Mouse (Mus musculus): ENCODE results near the gene Creb1.

The Creb1 gene

GRCm38 (mm10) chr1:64532589-64533470, at the start of gene Creb1:
Creb1 (plus strand) TSS chr1:64532645.
- DNase-seq, result peak; percentile 99

DNA sequence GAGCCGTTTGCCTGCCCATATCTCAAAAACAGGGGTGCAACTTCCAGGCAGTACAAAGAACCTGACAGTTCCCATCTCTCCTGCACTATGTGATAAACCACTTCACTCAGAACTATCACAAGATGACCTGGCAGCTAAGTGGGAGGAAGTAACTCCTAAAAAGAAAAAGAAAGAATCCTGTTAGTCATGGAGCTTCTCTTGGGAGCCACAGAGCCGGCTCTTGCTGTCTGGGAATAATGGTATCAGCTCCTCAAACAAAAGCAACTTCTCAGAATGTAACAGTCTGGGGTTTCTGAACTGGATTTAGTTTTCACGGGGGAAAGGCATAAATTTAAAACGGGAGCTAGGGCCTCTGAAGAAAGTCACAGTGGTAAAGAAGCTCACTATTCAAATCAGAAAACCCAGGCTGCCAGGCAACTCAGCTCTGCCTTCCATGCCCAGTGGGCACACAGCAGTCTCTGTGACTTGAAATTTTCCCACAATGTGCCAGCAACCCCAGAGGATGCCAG, 43.9 kb upstream of the Creb1 start:
- DNase-seq, result no peak

DNA sequence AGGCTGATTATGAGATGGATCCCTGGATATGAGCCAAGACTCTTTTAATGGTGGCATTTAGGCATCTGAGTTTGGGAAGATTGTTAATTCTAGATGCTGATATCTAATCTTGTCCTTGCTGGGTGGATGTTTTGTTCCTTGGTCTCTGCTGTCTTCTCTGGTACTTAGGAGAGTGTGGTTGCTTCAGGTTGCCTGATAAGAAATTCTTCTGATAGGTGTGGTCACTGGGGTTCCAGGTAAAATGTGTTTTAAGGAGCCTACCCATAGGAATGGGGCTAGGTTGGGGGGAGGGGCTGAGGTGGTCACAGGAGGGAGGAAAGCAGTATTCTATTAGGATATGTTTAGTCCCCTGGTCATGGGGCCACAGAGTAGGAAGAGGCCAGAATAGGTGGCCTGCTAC, 35.6 kb upstream of the Creb1 start:
- DNase-seq, result no peak

DNA sequence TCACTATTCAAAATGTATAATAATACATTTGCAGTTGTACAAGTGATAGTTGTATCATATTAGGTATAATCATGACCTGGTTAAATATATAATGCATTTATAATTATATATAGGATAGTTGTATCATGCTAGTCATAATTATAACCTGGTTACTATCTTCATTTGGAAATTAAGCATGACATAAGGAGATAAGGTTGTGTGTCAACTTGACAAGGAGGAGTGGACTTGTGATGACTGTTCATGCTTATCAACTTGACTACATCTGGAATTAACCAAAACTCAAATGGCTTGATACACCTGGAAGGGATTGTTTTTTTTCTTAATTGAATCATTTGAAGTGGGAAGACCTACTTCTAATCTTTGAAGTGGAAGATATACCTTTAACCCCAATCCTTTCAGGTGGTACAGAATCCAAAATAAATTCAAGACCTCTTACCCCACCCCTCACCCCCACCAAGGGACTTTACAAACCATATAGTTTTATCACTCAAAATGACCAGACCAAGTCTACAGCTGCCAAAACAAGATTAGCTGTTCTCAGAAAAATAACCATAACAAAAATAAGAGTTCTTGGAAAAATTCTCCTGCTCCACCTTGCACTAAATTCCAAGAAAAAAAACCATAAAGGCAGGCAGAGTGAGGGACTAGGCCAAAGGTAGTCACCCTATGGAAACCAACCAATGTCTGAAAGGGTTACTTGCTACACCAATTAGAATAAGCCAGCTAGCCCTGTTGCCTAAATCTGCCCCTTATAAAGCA, 30.9 kb upstream of the Creb1 start:
- no peak for DNase-seq

DNA sequence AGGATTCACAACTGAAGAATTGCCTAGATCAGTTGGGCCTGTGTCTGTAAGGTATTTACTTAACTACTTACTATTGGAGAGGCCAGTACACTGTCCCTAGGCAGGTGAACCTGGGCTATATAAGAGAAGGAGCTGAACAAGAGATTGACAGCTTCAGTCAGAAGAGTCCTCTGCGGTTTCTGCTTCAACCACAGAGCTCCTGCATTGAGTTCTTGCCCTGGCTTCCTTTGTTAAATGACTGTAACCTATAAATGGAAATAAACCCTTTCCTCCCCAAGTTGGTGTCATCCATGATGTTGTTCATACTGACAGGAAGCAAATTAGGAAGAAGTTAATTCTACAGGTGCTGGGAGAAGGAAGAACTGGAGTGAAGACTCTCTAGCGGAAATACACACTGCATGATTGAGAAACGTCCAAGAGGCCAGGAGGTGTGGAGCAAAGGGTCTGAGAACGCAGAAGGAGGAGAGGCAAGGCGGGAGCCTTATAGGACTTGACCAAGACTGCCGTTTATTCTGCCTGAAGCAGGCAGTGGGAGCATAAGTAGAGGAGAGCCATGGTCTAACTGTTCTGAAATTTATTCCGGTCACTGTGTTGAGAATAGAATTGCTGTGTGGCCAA, 23.9 kb upstream of the Creb1 start:
- no peak for DNase-seq

- no peak for DNase-seq
These were observed 22.8 kb upstream of the Creb1 start for GRCm38 (mm10) chr1:64509678-64510077.

GRCm38 (mm10) chr1:64514184-64514583, 18.3 kb upstream of the Creb1 start:
- no peak for DNase-seq

DNA sequence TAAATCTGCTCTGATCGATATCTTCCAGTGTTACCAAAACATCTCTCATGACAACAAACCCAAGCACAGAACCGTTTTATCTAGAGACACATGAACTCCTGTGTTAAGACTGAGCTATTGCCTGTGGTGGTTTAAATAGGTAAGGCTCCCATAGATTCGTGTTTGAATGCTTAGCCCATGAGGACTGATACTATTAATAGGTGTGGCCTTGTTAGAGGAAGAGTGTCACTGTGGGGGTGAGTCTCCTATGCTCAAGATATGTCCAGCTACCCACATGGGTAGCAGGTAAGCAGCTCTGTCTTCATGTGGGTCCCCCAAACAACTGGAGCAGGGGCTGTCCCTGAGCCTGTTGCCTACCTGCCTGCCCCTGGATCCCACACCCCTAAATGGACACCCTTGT, 15.9 kb upstream of the Creb1 start:
- DNase-seq, result no peak

GRCm38 (mm10) chr1:64518480-64518879, 14.0 kb upstream of the Creb1 start:
- no peak for DNase-seq

DNA sequence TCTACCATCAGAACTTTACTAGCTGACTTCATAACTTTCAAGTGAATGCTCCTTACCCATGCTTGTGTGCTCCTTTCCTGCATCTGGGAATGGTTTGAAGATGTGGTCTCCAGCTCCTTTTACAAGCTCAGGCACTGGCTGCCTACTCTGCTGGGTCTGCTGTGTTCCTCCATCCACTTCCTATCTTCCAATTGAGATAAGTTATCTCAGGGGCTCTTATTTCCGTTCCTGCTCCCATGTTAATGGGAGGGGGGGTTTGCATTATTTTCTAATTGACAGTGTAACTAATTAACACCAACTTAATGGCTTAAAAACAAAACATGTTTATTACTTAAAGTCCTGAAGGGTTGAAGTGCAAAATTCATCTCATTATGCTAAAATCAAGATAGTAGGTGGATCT, 13.1 kb upstream of the Creb1 start:
- no peak for DNase-seq

DNA sequence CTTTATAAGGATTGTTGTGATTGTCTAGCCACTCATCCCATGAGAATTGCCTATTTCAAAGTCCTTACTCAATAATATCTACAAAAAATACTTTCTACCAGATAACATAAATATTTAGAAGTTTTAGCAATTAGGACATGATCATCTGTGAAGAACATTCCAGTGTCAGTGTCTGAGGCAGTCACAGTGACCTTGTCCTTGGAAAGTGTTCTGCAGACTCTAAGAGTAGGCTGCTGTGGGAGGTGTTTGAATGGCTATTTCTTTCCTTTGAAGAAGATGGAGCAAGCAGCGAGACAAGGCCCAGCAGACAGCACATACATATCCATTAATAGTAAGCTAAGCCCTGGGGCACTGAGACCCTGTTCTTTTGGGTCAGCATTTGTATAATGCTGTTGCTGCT, 12.5 kb upstream of the Creb1 start:
- DNase-seq, result no peak

GRCm38 (mm10) chr1:64521734-64522133, 10.7 kb upstream of the Creb1 start:
- no peak for DNase-seq

GRCm38 (mm10) chr1:64522637-64523036, 9.8 kb upstream of the Creb1 start:
- no peak for DNase-seq

DNA sequence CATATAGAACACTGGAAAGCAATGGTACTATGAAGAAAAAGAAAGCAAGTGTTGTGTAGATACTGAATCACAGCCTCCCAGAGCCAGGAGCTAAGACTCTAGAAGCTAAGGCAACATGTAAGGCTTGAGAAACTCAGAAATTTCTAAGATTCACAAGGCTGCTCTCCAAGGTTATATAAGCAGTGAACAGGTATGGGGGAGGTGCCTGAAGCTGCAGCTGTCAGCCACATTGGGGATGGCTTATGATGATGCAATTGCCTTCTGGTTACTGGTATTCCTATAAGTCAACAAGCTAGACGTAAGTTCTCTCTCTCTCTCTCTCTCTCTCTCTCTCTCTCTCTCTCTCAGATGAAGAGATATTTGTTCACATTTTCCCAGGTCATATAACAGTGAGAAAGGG, 9.3 kb upstream of the Creb1 start:
- DNase-seq, result no peak

- DNase-seq, result no peak
These were observed 7.8 kb upstream of the Creb1 start for GRCm38 (mm10) chr1:64524661-64525060.

DNA sequence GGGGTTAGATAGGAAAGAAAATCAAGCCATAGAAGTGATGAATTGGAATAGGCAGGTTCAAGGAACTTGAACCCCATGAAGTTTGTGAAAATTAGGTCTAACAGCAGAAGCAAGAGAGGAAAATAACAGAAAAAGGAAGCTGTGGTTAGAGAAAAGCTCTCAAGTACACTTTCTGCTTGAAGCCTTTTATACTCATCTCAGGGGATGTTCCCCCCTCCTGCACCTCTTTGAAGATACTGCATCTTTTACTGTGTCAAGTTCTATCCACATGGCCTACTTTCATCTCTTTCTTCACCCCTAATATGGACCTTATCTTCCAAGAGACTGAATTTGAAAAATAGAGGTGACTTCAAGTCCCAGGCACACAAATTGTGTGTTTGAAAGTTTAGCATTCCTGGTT, 4.8 kb upstream of the Creb1 start:
- DNase-seq, result no peak

DNA sequence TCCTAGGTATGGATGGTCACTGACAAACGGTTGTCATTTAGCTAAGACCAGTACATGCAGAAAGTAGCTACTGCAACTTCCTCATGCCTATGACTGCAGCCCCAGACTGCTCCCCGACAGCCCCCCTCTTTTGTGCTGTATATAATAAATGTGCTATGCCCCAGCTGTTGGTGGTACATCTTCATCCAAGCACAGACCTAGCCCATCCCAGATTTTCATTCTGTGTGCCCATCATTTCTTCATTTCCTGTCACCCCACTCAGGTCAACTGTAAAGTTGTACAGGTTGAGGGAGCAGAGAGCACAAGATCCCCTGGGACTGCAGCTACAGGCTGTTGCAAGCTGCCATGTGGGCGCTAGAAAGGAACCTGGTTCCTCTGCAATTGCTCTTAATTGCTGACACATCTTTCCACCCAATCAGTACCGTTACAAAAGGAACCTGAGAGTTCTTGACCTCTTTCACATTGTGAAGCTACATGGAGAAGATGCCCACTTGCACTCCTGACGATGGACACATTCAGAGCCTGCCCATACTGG, 2.6 kb upstream of the Creb1 start:
- no peak for DNase-seq

GRCm38 (mm10) chr1:64531548-64531947, 897 bp upstream of the Creb1 start:
- DNase-seq, result no peak

DNA sequence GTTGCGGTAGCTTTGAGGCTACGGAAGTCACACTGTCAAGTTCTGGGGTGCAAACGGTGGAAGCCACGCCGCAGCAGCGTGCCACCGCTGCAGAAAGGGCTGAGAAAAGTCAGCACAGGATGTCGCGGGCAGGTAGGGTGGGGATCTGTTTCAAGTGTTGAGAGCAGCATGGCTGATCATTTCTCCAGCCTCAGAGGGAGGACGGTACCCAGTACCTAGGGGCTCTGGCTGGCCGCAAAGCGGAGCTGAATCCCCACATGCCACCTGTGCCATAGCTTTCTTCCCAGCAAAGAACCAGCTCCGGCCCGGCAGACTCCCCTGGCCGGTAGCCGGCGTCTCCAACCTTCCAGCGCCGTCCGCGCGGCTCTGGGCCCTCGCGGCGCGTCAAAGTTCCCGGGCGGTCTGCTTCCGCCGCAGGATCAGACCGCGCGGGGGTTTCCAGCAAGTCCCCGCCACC, 350 bp upstream of the Creb1 start:
- DNase-seq, result no peak

- DNase-seq, result peak; percentile 48 to 65
These were observed 1.3 kb downstream of the Creb1 start for GRCm38 (mm10) chr1:64533471-64534443.

DNA sequence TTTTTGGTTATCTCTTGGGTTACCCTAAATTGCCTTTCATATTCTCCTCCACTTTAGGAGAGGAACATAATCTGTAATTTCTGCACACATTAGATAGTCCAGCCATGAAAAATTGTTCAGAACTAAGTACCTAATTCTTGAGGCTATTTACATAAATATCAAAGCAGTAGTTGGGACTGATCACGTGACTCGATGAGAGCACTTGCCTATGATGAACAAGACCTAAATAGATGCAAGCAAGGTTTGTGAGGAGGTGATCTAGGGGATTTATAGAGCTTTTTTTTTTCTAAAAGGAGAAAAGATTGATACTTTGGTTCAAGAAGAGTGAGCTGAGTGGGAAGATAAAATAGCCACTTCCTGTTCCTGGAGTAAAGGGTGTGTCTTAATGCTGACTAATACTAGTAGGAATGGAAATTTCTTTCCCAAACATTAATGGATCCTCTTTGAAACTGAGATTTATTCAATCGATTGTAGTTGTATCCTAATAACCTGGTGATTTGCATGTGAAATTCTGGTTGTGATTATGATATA, 6.5 kb downstream of the Creb1 start:
- no peak for DNase-seq

DNA sequence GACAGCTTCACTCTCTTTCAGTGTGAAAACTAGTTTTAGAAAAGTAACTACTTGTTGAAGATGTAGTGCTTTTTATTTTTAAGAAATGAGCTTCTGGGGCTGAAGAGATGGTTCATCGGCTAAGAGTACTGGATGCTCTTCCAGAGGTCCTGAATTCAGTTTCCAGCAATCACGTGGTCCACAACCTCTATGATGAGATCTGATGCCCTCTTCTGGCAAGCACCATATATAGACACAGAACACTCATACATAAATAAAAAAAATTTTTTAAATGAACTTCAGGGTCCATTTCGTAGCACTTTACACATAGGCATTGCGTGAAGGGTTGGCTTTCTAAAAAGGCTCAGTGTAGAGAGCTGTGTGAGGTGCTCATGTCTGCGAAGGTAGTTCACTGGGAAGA, 11.3 kb downstream of the Creb1 start:
- DNase-seq, result no peak

Measured in kidney, postnatal 4 days (tissue).